Mouse (Mus musculus) limb, embryonic 11.5 days (tissue): ENCODE measurements around the gene Btbd18. TPM values are rescaled to one million over a fixed set of nuclear protein-coding genes. Genes with fewer than 3 reads are reported as not detected.
A peak's percentile ranks its signal among the peaks of the same experiment; 100 is the strongest.

Experiments
- ATAC-seq: fragments of 200-750 bp; cut with Nextera tagmentation; 2 replicates; pipeline ENCODE4 v1.8.0; 2017; ENCODE audit warnings: low read depth; ENCODE audit not compliant: insufficient number of reproducible peaks, low FRiP score, low TSS enrichment
- DNase-seq: peaks from one replicate; pipeline ENCODE4 v3.0.0-alpha.2; 2015; ENCODE audit warnings: low spot score
- H3K27ac ChIP-seq: fragments of 300-500 bp; sonication (generic); replicated peaks from 2 replicates; pipeline ENCODE4 v1.5.1; 2014; ENCODE audit warnings: low read depth, mild to moderate bottlenecking, low read length
- H3K27me3 ChIP-seq: fragments of 300-500 bp; sonication (generic); 2 replicates; pipeline ENCODE4 v1.6.1; 2014; ENCODE audit warnings: mild to moderate bottlenecking, low read length, mixed read lengths; ENCODE audit not compliant: control insufficient read depth, insufficient read depth
- H3K36me3 ChIP-seq: fragments of 300-500 bp; sonication (generic); 2 replicates; pipeline ENCODE4 v1.6.1; 2014; ENCODE audit warnings: mild to moderate bottlenecking, low read length, moderate library complexity, mixed read lengths; ENCODE audit not compliant: control insufficient read depth, insufficient read depth
- H3K4me1 ChIP-seq: fragments of 300-500 bp; sonication (generic); 2 replicates; pipeline ENCODE4 v1.6.1; 2014; ENCODE audit warnings: low read length, mixed read lengths; ENCODE audit not compliant: control insufficient read depth, insufficient read depth
- H3K4me2 ChIP-seq: fragments of 300-500 bp; sonication (generic); 2 replicates; pipeline ENCODE4 v1.6.1; 2014; ENCODE audit warnings: low read depth, mild to moderate bottlenecking, moderate library complexity; ENCODE audit not compliant: severe bottlenecking
- H3K4me3 ChIP-seq: fragments of 300-500 bp; sonication (generic); 2 replicates; pipeline ENCODE4 v1.5.1; 2014; ENCODE audit warnings: low read depth, low read length
- H3K9ac ChIP-seq: fragments of 300-500 bp; sonication (generic); 2 replicates; pipeline ENCODE4 v1.6.1; 2014; ENCODE audit warnings: mild to moderate bottlenecking, low read length
- H3K9me3 ChIP-seq: fragments of 300-500 bp; sonication (generic); 2 replicates; pipeline ENCODE4 v1.6.1; 2016; ENCODE audit warnings: low read length; ENCODE audit not compliant: control insufficient read depth
- WGBS: fragments of 180-500 bp; shearing (Covaris S2); extraction: QIAGEN DNeasy Blood & Tissue Kit; methylation state at CpG from one replicate; pipeline ENCODE4 v1.1.7; 2014; 5-methylcytosine and 5-hydroxymethylcytosine counted together
- polyA plus RNA-seq: library from polyadenylated mRNA; unstranded; fragments of >200 nt; fragmentation: Nextera tagmentation; extraction: Ambion mirVana; gene quantifications from 2 replicates; pipeline ENCODE4 v1.2.1, GENCODE M21; 2014

The Btbd18 gene
- polyA plus RNA-seq, 1 experiment from 2014 or later: 0.37 TPM

- peak; percentile 70 for DNase-seq
- H3K27me3 ChIP-seq: no peaks in the 10 kb centered on the region
- peak; percentile 70 for ATAC-seq
- H3K36me3 ChIP-seq: peaks cover 7% of the 10 kb centered on the region; the same call in 1 of the 2 replicates
- H3K4me1 ChIP-seq: 0 out of 2 replicates have a peak, but pooled peaks cover 3% of the 10 kb centered on the region
- no peak overlapping the region for H3K27ac ChIP-seq
- H3K9ac ChIP-seq: peak overlapping the region; percentile 47; the same call in 1 of the 2 replicates
- WGBS: 12% methylated on average over 22 of the region's 22 CpGs
- no peaks in the 10 kb centered on the region for H3K9me3 ChIP-seq
- H3K4me3 ChIP-seq: peak overlapping the region; percentile 98
- H3K4me2 ChIP-seq: peak overlapping the region; percentile 74
Measured at GRCm38 (mm10) chr2:84677270-84677967, 18.5 kb downstream of the Btbd18 start.

GRCm38 (mm10) chr2:84677968-84678880, 19.3 kb downstream of the Btbd18 start, which contains the start of the genes Gm28635 and Med19:
Gm28635 (minus strand) TSS chr2:84678041.
Med19 (plus strand) TSS chr2:84678402.
- Histone ChIP-seq H3K27ac (0 out of 2 replicates have a peak within 1 kb of the TSS, but pooled peaks have one; percentile 42), H3K4me2 (peak within 1 kb of the TSS; percentile 74), H3K36me3 (peaks cover 7% of the 10 kb centered on the region; the same call in 1 of the 2 replicates), H3K4me1 (0 out of 2 replicates have a peak, but pooled peaks cover 3% of the 10 kb centered on the region), H3K4me3 (peak within 1 kb of the TSS; percentile 98), H3K9ac (peak within 1 kb of the TSS; percentile 90), H3K9me3 (no peaks in the 10 kb centered on the region), H3K27me3 (no peaks in the 10 kb centered on the region)
- WGBS: 0% methylated on average over 44 of the region's 44 CpGs
- DNase-seq: peak; percentile 90
- peak; percentile 100 for ATAC-seq

GRCm38 (mm10) chr2:84679016-84679415, 20.1 kb downstream of the Btbd18 start, which contains the start of gene Tmx2:
Tmx2 (minus strand) TSS chr2:84679140.
- Histone ChIP-seq H3K36me3 (peaks cover 7% of the 10 kb centered on the region; the same call in 1 of the 2 replicates), H3K4me2 (peak within 1 kb of the TSS; percentile 58), H3K4me3 (peak within 1 kb of the TSS; percentile 98), H3K9me3 (no peaks in the 10 kb centered on the region), H3K4me1 (0 out of 2 replicates have a peak, but pooled peaks cover 3% of the 10 kb centered on the region), H3K27me3 (no peaks in the 10 kb centered on the region), H3K9ac (peak within 1 kb of the TSS; percentile 90), H3K27ac (0 out of 2 replicates have a peak within 1 kb of the TSS, but pooled peaks have one; percentile 42)
- 18% methylated on average over 8 of the region's 8 CpGs for WGBS
- DNase-seq (no peak), ATAC-seq (no peak)

DNA sequence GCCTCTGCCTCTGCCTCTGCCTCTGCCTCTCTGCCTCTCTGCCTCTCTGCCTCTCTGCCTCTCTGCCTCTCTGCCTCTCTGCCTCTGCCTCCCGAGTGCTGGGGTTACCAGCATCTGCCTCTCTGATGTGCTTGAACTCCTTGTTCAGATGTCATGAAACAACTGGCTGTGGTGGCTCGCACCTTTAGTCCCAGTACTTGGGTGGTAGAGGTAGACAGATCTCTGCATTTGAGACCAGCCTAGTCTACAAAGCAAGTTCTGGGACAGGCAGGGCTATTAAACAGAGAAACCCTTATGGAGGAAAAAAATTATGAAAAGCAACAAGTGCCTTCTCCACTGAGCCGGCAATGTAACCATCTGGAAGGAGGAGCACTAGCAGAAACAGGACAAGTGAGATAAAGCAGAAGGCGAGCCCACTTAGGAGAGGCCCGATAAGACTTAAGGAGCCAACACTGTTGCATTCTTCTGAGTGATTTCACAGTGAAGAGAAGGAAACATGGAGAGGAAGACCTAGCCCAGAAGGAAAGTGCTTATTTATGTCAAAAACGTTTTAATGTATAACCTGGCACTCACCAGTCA, 23.8 kb downstream of the Btbd18 start:
- no peaks in the 10 kb centered on the region for H3K9me3 ChIP-seq
- no peaks in the 10 kb centered on the region for H3K27me3 ChIP-seq
- WGBS: 77% methylated on average over 6 of the region's 6 CpGs
- peaks cover 3% of the 10 kb centered on the region; the same call in 1 of the 2 replicates for H3K36me3 ChIP-seq
- ATAC-seq (no peak), DNase-seq (no peak)
- no peak overlapping the region for H3K4me2 ChIP-seq
- H3K9ac ChIP-seq: no peak overlapping the region
- H3K4me1 ChIP-seq: no peaks in the 10 kb centered on the region
- no peak overlapping the region for H3K27ac ChIP-seq
- H3K4me3 ChIP-seq: no peak overlapping the region

DNA sequence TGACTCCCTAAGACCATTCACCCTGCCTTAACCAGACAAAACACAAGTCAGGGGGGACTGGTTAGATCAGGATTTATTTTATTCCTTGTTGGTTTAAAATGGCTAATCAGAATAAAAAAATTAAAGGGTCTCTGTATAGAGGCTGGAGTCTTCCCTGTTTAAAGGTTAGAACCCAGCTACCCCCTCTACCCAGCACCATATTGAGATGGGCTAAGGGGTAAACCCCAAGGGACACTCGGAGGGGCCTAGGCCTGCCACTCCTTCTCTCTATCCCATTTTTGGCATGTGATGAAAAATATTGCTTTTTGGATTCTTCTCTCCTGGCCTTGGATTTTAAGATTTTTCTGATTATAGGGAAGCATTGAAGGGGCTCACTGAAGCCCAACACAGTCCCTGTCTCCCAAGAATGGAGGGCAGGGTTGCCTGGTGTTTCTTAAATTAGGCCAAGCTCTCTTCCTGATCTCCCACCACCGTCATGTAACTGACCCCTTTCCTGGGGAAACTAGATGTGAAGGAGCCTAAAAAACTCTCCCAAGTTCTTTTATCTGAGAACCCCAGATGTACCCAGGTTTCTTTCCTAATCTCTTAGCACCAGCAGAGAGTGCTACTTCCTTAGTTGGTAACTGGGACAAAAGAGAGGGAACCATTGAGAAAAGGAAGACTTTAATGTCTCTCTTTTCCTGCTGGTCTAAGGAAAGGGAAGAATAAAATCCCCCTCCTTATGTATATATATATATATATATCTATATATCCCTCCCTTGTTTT, 29.4 kb downstream of the Btbd18 start:
- Histone ChIP-seq H3K36me3 (peaks cover 28% of the 10 kb centered on the region), H3K27me3 (no peaks in the 10 kb centered on the region), H3K4me3 (no peak overlapping the region), H3K9ac (no peak overlapping the region), H3K9me3 (no peaks in the 10 kb centered on the region), H3K4me2 (no peak overlapping the region), H3K27ac (no peak overlapping the region), H3K4me1 (no peaks in the 10 kb centered on the region)
- whole genome bisulfite sequencing: 81% methylated on average over 2 of the region's 2 CpGs
- ATAC-seq (no peak), DNase-seq (no peak)

DNA sequence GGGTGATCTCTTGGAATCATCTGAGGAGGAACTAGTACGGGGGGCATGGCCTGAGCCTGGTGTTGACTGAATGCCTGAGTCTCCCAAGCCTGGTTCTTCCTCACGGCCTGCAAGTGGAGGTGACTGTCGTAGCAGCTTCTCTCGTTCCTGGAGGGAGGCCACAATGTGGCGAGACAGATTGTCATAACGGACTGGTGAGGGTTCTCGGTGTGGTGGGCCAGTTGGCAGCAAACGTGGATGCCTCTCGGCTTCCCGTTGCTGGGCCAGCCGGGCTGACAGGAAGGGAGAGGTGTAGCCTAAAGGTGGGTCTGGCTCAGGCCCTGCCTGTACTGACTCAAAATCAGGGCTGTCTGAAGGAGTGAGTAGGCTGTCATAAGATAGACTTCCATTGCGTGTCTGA, 31.2 kb downstream of the Btbd18 start:
- DNase-seq (no peak), ATAC-seq (no peak)
- no peak overlapping the region for H3K27ac ChIP-seq
- H3K27me3 ChIP-seq: no peaks in the 10 kb centered on the region
- H3K4me1 ChIP-seq: no peaks in the 10 kb centered on the region
- no peak overlapping the region for H3K9ac ChIP-seq
- no peak overlapping the region for H3K4me2 ChIP-seq
- 92% methylated on average over 12 of the region's 12 CpGs for WGBS
- H3K4me3 ChIP-seq: no peak overlapping the region
- peaks cover 33% of the 10 kb centered on the region for H3K36me3 ChIP-seq
- no peaks in the 10 kb centered on the region for H3K9me3 ChIP-seq

- no peak for ATAC-seq
- H3K27me3 ChIP-seq: no peaks in the 10 kb centered on the region
- no peak for DNase-seq
- H3K4me3 ChIP-seq: no peak overlapping the region
- H3K27ac ChIP-seq: no peak overlapping the region
- H3K4me1 ChIP-seq: no peaks in the 10 kb centered on the region
- H3K9me3 ChIP-seq: no peaks in the 10 kb centered on the region
- H3K4me2 ChIP-seq: no peak overlapping the region
- no peak overlapping the region for H3K9ac ChIP-seq
- peaks cover 25% of the 10 kb centered on the region for H3K36me3 ChIP-seq
- 93% methylated on average over 5 of the region's 5 CpGs for WGBS
Measured at GRCm38 (mm10) chr2:84695007-84695695, 36.3 kb downstream of the Btbd18 start.
